Mouse (Mus musculus) left cerebral cortex, adult 11 months (tissue): ENCODE measurements around the gene Lce1m.
"Not testable (repeated sequence)": the region's sequence is repeated elsewhere in the genome, so short reads cannot be mapped to it uniquely, and the experiment has no call there.

Experiments used
- DNase-seq: peaks from one replicate; pipeline ENCODE4 v3.0.0; 2022; ENCODE audit warnings: low spot score

Lce1m gene

GRCm38 (mm10) chr3:93018960-93019359 is at the start of gene Lce1m:
Lce1m (minus strand) TSS chr3:93019060.
- no peak for DNase-seq

GRCm38 (mm10) chr3:93068523-93068922 is 49.7 kb upstream of the Lce1m start, which contains the start of gene Gm4858:
Gm4858 (plus strand) TSS chr3:93068823.
- not testable (repeated sequence) for DNase-seq

GRCm38 (mm10) chr3:93052826-93053474 is 34.1 kb upstream of the Lce1m start:
- DNase-seq, result no peak

GRCm38 (mm10) chr3:93050182-93050581 is 31.3 kb upstream of the Lce1m start:
- no peak for DNase-seq

- DNase-seq, result peak; percentile 48
These were observed 12.6 kb upstream of the Lce1m start for GRCm38 (mm10) chr3:93031450-93031849.

GRCm38 (mm10) chr3:93025486-93025885 is 6.6 kb upstream of the Lce1m start:
- no peak for DNase-seq

GRCm38 (mm10) chr3:93023411-93024184 is 4.7 kb upstream of the Lce1m start:
- DNase-seq, result no peak

- no peak for DNase-seq
These were observed 2.3 kb upstream of the Lce1m start for GRCm38 (mm10) chr3:93021171-93021570.

GRCm38 (mm10) chr3:93015460-93016104 is 3.3 kb downstream of the Lce1m start, which contains the start of gene Crct1:
Crct1 (minus strand) TSS chr3:93015687.
- no peak for DNase-seq

GRCm38 (mm10) chr3:93014871-93015270 is 4.0 kb downstream of the Lce1m start:
- DNase-seq, result no peak

- peak; percentile 13 for DNase-seq
These were observed 4.5 kb downstream of the Lce1m start for GRCm38 (mm10) chr3:93014378-93014801.

GRCm38 (mm10) chr3:93002843-93003242 is 16.0 kb downstream of the Lce1m start:
- DNase-seq, result no peak

- DNase-seq, result no peak
These were observed 18.2 kb downstream of the Lce1m start for GRCm38 (mm10) chr3:93000621-93001020.

- no peak for DNase-seq
These were observed 20.2 kb downstream of the Lce1m start for GRCm38 (mm10) chr3:92998691-92999090.

- no peak for DNase-seq
These were observed 26.9 kb downstream of the Lce1m start, which contains the start of gene Lce3f for GRCm38 (mm10) chr3:92991926-92992325. Lce3f (plus strand) TSS chr3:92992226.

- no peak for DNase-seq
These were observed 40.4 kb downstream of the Lce1m start for GRCm38 (mm10) chr3:92978484-92978883.
